Comparison of ENCODE assay signal across 12 mouse cellular contexts in genomic region chr17:33917656-33918292, GRCm38 (mm10). TPM values are rescaled to one million over a fixed set of nuclear protein-coding genes. Genes with fewer than 3 reads are reported as not detected.
DNase-seq lines count a peak whose midpoint lies in the region; ATAC-seq and TF ChIP-seq lines count a peak whose summit lies in the region.
"Had no signal": no experiment of that assay in that cellular context is flagged by ENCODE, and none has a peak within 500 bp of the region (broad histone marks: within the 10 kb centered on the region; RNA-seq: fewer than 3 reads in every experiment).

No protein-coding gene starts in this region.

- 86% methylated on average over 18 of the region's 18 CpGs for WGBS in forebrain, embryonic 15.5 days
- WGBS in forebrain, embryonic 16.5 days = 89% methylated on average over 18 of the region's 18 CpGs
- 82% methylated on average over 18 of the region's 18 CpGs for WGBS in liver, embryonic 12.5 days (ENCODE audit: insufficient replicate concordance)
- WGBS in limb, embryonic 13.5 days = 83% methylated on average over 18 of the region's 18 CpGs

- no peaks in the 10 kb centered on the region for H3K27me3 ChIP-seq in forebrain, embryonic 15.5 days
- no peaks in the 10 kb centered on the region for H3K27me3 ChIP-seq in forebrain, embryonic 16.5 days (replicated peaks; ENCODE audit: control insufficient read depth, insufficient read depth, low read length)
- no peaks in the 10 kb centered on the region for H3K27me3 ChIP-seq in liver, embryonic 12.5 days (replicated peaks)
- no peaks in the 10 kb centered on the region for H3K27me3 ChIP-seq in G1E (ENCODE audit: insufficient read depth, low read length)
- H3K27me3 ChIP-seq in limb, embryonic 13.5 days = no peaks in the 10 kb centered on the region
- H3K27me3 ChIP-seq: CH12.LX had no signal

- H3K4me3 ChIP-seq in forebrain, embryonic 15.5 days = 0 out of 2 replicates have a peak overlapping the region, but pooled peaks have one; percentile 1
- no peak overlapping the region for H3K4me3 ChIP-seq in forebrain, embryonic 16.5 days (replicated peaks; ENCODE audit: low read length)
- peak overlapping the region; percentile 78; the same call in 1 of the 2 replicates for H3K4me3 ChIP-seq in liver, embryonic 12.5 days
- peak overlapping the region; percentile 92; the same call in 1 of the 2 replicates for H3K4me3 ChIP-seq in G1E (ENCODE audit: low read depth, low read length)
- H3K4me3 ChIP-seq in limb, embryonic 13.5 days = peak overlapping the region; percentile 65

- H3K36me3 ChIP-seq in forebrain, embryonic 15.5 days = peaks cover 22% of the 10 kb centered on the region
- peaks cover 10% of the 10 kb centered on the region; the same call in 1 of the 2 replicates for H3K36me3 ChIP-seq in forebrain, embryonic 16.5 days (ENCODE audit: control insufficient read depth, insufficient read depth)
- H3K36me3 ChIP-seq in liver, embryonic 12.5 days = peaks cover 44% of the 10 kb centered on the region
- peaks cover 66% of the 10 kb centered on the region for H3K36me3 ChIP-seq in G1E (replicated peaks)
- H3K36me3 ChIP-seq in limb, embryonic 13.5 days = peaks cover 29% of the 10 kb centered on the region

- H3K9me3 ChIP-seq in forebrain, embryonic 15.5 days = no peaks in the 10 kb centered on the region
- no peaks in the 10 kb centered on the region for H3K9me3 ChIP-seq in forebrain, embryonic 16.5 days (ENCODE audit: control insufficient read depth, low read length)
- peaks cover 18% of the 10 kb centered on the region for H3K9me3 ChIP-seq in liver, embryonic 12.5 days (replicated peaks)
- H3K9me3 ChIP-seq in G1E (replicated peaks) = peaks cover 19% of the 10 kb centered on the region
- no peaks in the 10 kb centered on the region for H3K9me3 ChIP-seq in limb, embryonic 13.5 days

- no peak for TF ChIP-seq CTCF in G1E (IDR thresholded peaks at IDR 0.05; ENCODE audit: low read depth, low read length)

- H3K27ac ChIP-seq in forebrain, embryonic 15.5 days (replicated peaks) = no peak overlapping the region
- H3K27ac ChIP-seq in forebrain, embryonic 16.5 days (ENCODE audit: low read length) = no peak overlapping the region
- peak overlapping the region; percentile 91 for H3K27ac ChIP-seq in liver, embryonic 12.5 days
- no peak overlapping the region for H3K27ac ChIP-seq in limb, embryonic 13.5 days

- DNase-seq in liver (no peak), G1E (ENCODE audit: low spot score) (no peak)
- no peak for DNase-seq in B cell, adult 2 months
- no peak for DNase-seq in ovary, adult 18-20 months (ENCODE audit: low spot score)
- DNase-seq: cerebellum, adult 18-20 months; kidney, postnatal 14 days had no signal

- ATAC-seq in forebrain, embryonic 15.5 days (replicated peaks) = no peak
- no peak for ATAC-seq in forebrain, embryonic 16.5 days
- no peak for ATAC-seq in liver, embryonic 12.5 days
- ATAC-seq in G1E (ENCODE audit: extremely low read depth, insufficient number of reproducible peaks, low FRiP score, poor library complexity, severe bottlenecking) = no peak
- ATAC-seq in limb, embryonic 13.5 days (ENCODE audit: low FRiP score, low read depth) = no peak

- H3K9ac ChIP-seq in forebrain, embryonic 15.5 days (replicated peaks) = no peak overlapping the region
- no peak overlapping the region for H3K9ac ChIP-seq in forebrain, embryonic 16.5 days (replicated peaks; ENCODE audit: low read depth, low read length)
- no peak overlapping the region for H3K9ac ChIP-seq in liver, embryonic 12.5 days
- H3K9ac ChIP-seq in limb, embryonic 13.5 days = no peak overlapping the region

- no peak overlapping the region for H3K4me2 ChIP-seq in forebrain, embryonic 15.5 days (replicated peaks)
- no peak overlapping the region for H3K4me2 ChIP-seq in forebrain, embryonic 16.5 days (ENCODE audit: low read length)
- H3K4me2 ChIP-seq in liver, embryonic 12.5 days = peak overlapping the region; percentile 97
- H3K4me2 ChIP-seq in limb, embryonic 13.5 days (replicated peaks) = peak overlapping the region; percentile 68; the same call in 1 of the 2 replicates

- peaks cover 44% of the 10 kb centered on the region for H3K4me1 ChIP-seq in forebrain, embryonic 15.5 days
- H3K4me1 ChIP-seq in forebrain, embryonic 16.5 days (replicated peaks; ENCODE audit: control insufficient read depth, insufficient read depth, low read length) = peaks cover 44% of the 10 kb centered on the region
- H3K4me1 ChIP-seq in liver, embryonic 12.5 days = peaks cover 70% of the 10 kb centered on the region
- H3K4me1 ChIP-seq in G1E (ENCODE audit: insufficient read depth, low read depth, low read length) = peaks cover 83% of the 10 kb centered on the region
- H3K4me1 ChIP-seq in limb, embryonic 13.5 days = peaks cover 44% of the 10 kb centered on the region

RNA-seq across cellular contexts. Expression of gene Zbtb22, which starts 2.1 kb away (rescaled TPM):
- 18.7 and 19.5 TPM in 2 replicates for polyA plus RNA-seq in forebrain, embryonic 15.5 days (2015; fragmentation: Nextera tagmentation; extraction: Ambion mirVana)
- 17.1 and 17.2 TPM in 2 replicates for polyA plus RNA-seq in forebrain, embryonic 16.5 days (2015; fragmentation: Nextera tagmentation; extraction: Ambion mirVana)
- 13.6 and 14.8 TPM in 2 replicates for polyA plus RNA-seq in liver, embryonic 12.5 days (2016; fragmentation: Nextera tagmentation; extraction: Ambion mirVana)
- total RNA-seq in G1E (2014; fragmentation: Nextera tagmentation) = 9.5 and 15.8 TPM in 2 replicates
- 19.7 and 22.2 TPM in 2 replicates for total RNA-seq in G1E (2017)
- 41.9 and 42.1 TPM in 2 replicates for polyA plus RNA-seq in G1E (2012)
- 16.3 and 16.6 TPM in 2 replicates for polyA plus RNA-seq in limb, embryonic 13.5 days (2015; fragmentation: Nextera tagmentation; extraction: Ambion mirVana)

RNA-seq across cellular contexts. Expression of gene Tapbp, which starts 2.1 kb away (rescaled TPM):
- polyA plus RNA-seq in forebrain, embryonic 15.5 days (2015; fragmentation: Nextera tagmentation; extraction: Ambion mirVana) = 18.2 and 18.4 TPM in 2 replicates
- 13.7 and 15.4 TPM in 2 replicates for polyA plus RNA-seq in forebrain, embryonic 16.5 days (2015; fragmentation: Nextera tagmentation; extraction: Ambion mirVana)
- polyA plus RNA-seq in liver, embryonic 12.5 days (2016; fragmentation: Nextera tagmentation; extraction: Ambion mirVana) = 29.4 and 30.1 TPM in 2 replicates
- 34.0 and 43.0 TPM in 2 replicates for total RNA-seq in G1E (2014; fragmentation: Nextera tagmentation)
- total RNA-seq in G1E (2017) = 17.0 and 18.5 TPM in 2 replicates
- 142 and 157 TPM in 2 replicates for polyA plus RNA-seq in G1E (2012)
- 27.4 and 28.4 TPM in 2 replicates for polyA plus RNA-seq in limb, embryonic 13.5 days (2015; fragmentation: Nextera tagmentation; extraction: Ambion mirVana)

RNA-seq across cellular contexts. Expression of gene Daxx, which starts 8.6 kb away (rescaled TPM):
- polyA plus RNA-seq in forebrain, embryonic 15.5 days (2015; fragmentation: Nextera tagmentation; extraction: Ambion mirVana) = 61.5 and 63.5 TPM in 2 replicates
- polyA plus RNA-seq in forebrain, embryonic 16.5 days (2015; fragmentation: Nextera tagmentation; extraction: Ambion mirVana) = 61.5 and 63.1 TPM in 2 replicates
- polyA plus RNA-seq in liver, embryonic 12.5 days (2016; fragmentation: Nextera tagmentation; extraction: Ambion mirVana) = 33.4 and 37.1 TPM in 2 replicates
- 72.7 and 73.2 TPM in 2 replicates for total RNA-seq in G1E (2014; fragmentation: Nextera tagmentation)
- total RNA-seq in G1E (2017) = 33.0 and 46.3 TPM in 2 replicates
- 58.8 and 67.4 TPM in 2 replicates for polyA plus RNA-seq in G1E (2012)
- polyA plus RNA-seq in limb, embryonic 13.5 days (2015; fragmentation: Nextera tagmentation; extraction: Ambion mirVana) = 59.6 and 65.4 TPM in 2 replicates

RNA-seq across cellular contexts. Expression of gene Rgl2, which starts 11.6 kb away (rescaled TPM):
- 46.6 and 47.2 TPM in 2 replicates for polyA plus RNA-seq in forebrain, embryonic 15.5 days (2015; fragmentation: Nextera tagmentation; extraction: Ambion mirVana)
- 40.8 and 52.3 TPM in 2 replicates for polyA plus RNA-seq in forebrain, embryonic 16.5 days (2015; fragmentation: Nextera tagmentation; extraction: Ambion mirVana)
- 17.3 and 18.4 TPM in 2 replicates for polyA plus RNA-seq in liver, embryonic 12.5 days (2016; fragmentation: Nextera tagmentation; extraction: Ambion mirVana)
- total RNA-seq in G1E (2014; fragmentation: Nextera tagmentation) = 27.0 and 32.9 TPM in 2 replicates
- 35.5 and 38.9 TPM in 2 replicates for total RNA-seq in G1E (2017)
- polyA plus RNA-seq in G1E (2012) = 145 and 166 TPM in 2 replicates
- 54.2 and 59.2 TPM in 2 replicates for polyA plus RNA-seq in limb, embryonic 13.5 days (2015; fragmentation: Nextera tagmentation; extraction: Ambion mirVana)

RNA-seq across cellular contexts. Expression of gene Platr17, which starts 12.8 kb away (rescaled TPM):
- 0.32 and 0.80 TPM in 2 replicates for polyA plus RNA-seq in forebrain, embryonic 15.5 days (2015; fragmentation: Nextera tagmentation; extraction: Ambion mirVana)
- polyA plus RNA-seq in forebrain, embryonic 16.5 days (2015; fragmentation: Nextera tagmentation; extraction: Ambion mirVana) = 0.32 and 0.54 TPM in 2 replicates
- polyA plus RNA-seq in liver, embryonic 12.5 days (2016; fragmentation: Nextera tagmentation; extraction: Ambion mirVana) = 0.51 and 0.78 TPM in 2 replicates
- total RNA-seq in G1E (2014; fragmentation: Nextera tagmentation) = not detected in 2 replicates
- total RNA-seq in G1E (2017) = not detected in 2 replicates
- polyA plus RNA-seq in G1E (2012) = 0.13 TPM in 1 of 2 replicates, not detected in the other
- 0.27 and 0.55 TPM in 2 replicates for polyA plus RNA-seq in limb, embryonic 13.5 days (2015; fragmentation: Nextera tagmentation; extraction: Ambion mirVana)
- total RNA-seq: CH12.LX had no signal
- polyA plus RNA-seq: heart, postnatal 0 days had no signal

Comparison
In these comparisons a context has a peak if more than half of its experiments do, and no peak if none do; other contexts are left out.
1. H3K4me2 ChIP-seq: peak in liver, embryonic 12.5 days (single experiment) and limb, embryonic 13.5 days (single experiment); none in forebrain, embryonic 15.5 days (single experiment) and forebrain, embryonic 16.5 days (single experiment).